Mouse (Mus musculus): Measurements from ENCODE around the gene Ifna11.
A peak's percentile ranks its signal among the peaks of the same experiment; 100 is the strongest.
"Not testable (repeated sequence)": the region's sequence is repeated elsewhere in the genome, so short reads cannot be mapped to it uniquely, and the experiment has no call there.

Ifna11 gene

GRCm38 (mm10) chr4:88805231-88805630, 14.5 kb upstream of the Ifna11 start, which contains the start of gene Gm13288:
TSS of gene Gm13288 (plus strand) at chr4:88805531.
- H3K9me3 ChIP-seq (ENCODE audit: low read length); H3K36me3 ChIP-seq (ENCODE audit: insufficient read depth, low read length); H3K4me3 ChIP-seq (replicated peaks; ENCODE audit: low read length); H3K4me1 ChIP-seq (replicated peaks; ENCODE audit: low read depth, low read length): not testable (repeated sequence)
- H3K27me3 ChIP-seq (ENCODE audit: insufficient read depth, low read length): peaks cover 19% of the 10 kb centered on the region

GRCm38 (mm10) chr4:88805761-88806160, 14.0 kb upstream of the Ifna11 start:
- H3K4me3 ChIP-seq (replicated peaks; ENCODE audit: low read length); H3K9me3 ChIP-seq (ENCODE audit: low read length): not testable (repeated sequence)
- H3K27me3 ChIP-seq (ENCODE audit: insufficient read depth, low read length): peaks cover 24% of the 10 kb centered on the region

GRCm38 (mm10) chr4:88815928-88816327, 3.8 kb upstream of the Ifna11 start, which contains the start of gene Ifna7:
TSS of gene Ifna7 (plus strand) at chr4:88816228.
- H3K4me1 ChIP-seq (replicated peaks; ENCODE audit: low read depth, low read length): no peaks in the 10 kb centered on the region

More at GRCm38 (mm10) chr4:88805761-88806160, 14.0 kb upstream of the Ifna11 start:
- not testable (repeated sequence) for H3K36me3 ChIP-seq (ENCODE audit: insufficient read depth, low read length); H3K4me1 ChIP-seq (replicated peaks; ENCODE audit: low read depth, low read length)

DNA sequence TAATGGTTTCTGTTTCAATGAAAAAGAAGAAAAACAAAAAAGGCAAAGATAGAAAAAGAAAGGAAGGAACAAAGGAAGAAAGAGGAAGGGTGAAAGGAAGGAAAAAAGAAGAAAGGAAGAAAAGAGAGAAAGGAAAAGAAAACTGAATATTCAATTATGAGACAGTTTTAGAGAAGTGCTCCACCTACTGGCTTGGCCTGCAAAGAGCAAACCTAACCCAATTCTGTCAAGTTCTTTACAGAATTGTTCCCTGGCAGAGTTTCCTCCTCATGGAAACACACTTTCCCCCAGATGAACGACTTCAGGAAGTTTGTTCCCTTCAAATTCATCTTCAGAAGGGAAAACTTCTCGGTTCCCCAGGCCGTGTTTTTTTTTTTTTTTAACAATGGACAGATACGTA, 3.2 kb downstream of the Ifna11 start:
- no peaks in the 10 kb centered on the region for H3K27me3 ChIP-seq (ENCODE audit: insufficient read depth, low read length)
- H3K9me3 ChIP-seq (ENCODE audit: low read length): no peaks in the 10 kb centered on the region
- no peaks in the 10 kb centered on the region for H3K36me3 ChIP-seq (ENCODE audit: insufficient read depth, low read length)
- no peak overlapping the region for H3K4me3 ChIP-seq (replicated peaks; ENCODE audit: low read length)
- no peak for TF ChIP-seq POU5F1 (IDR thresholded peaks at IDR 0.05; ENCODE audit: borderline replicate concordance, low read length)
- no peak for TF ChIP-seq NANOG (IDR thresholded peaks at IDR 0.05; ENCODE audit: borderline replicate concordance, low read length)
- peak; percentile 46 for TF ChIP-seq CTCF (conservative IDR thresholded peaks at IDR 0.05; ENCODE audit: low read length)
- H3K4me1 ChIP-seq (replicated peaks; ENCODE audit: low read depth, low read length): no peaks in the 10 kb centered on the region

More at GRCm38 (mm10) chr4:88815928-88816327, 3.8 kb upstream of the Ifna11 start, which contains the start of gene Ifna7:
- TF ChIP-seq POU5F1 (IDR thresholded peaks at IDR 0.05; ENCODE audit: borderline replicate concordance, low read length) (no peak), CTCF (conservative IDR thresholded peaks at IDR 0.05; ENCODE audit: low read length) (no peak), NANOG (IDR thresholded peaks at IDR 0.05; ENCODE audit: borderline replicate concordance, low read length) (no peak)
- H3K9me3 ChIP-seq (ENCODE audit: low read length): no peaks in the 10 kb centered on the region
- no peak within 1 kb of the TSS for H3K4me3 ChIP-seq (replicated peaks; ENCODE audit: low read length)
- no peaks in the 10 kb centered on the region for H3K36me3 ChIP-seq (ENCODE audit: insufficient read depth, low read length)
- H3K27me3 ChIP-seq (ENCODE audit: insufficient read depth, low read length): peaks cover under 1% of the 10 kb centered on the region; the same call in 1 of the 2 replicates

GRCm38 (mm10) chr4:88827116-88827515, 7.4 kb downstream of the Ifna11 start, which contains the start of gene Ifna6:
TSS of gene Ifna6 (plus strand) at chr4:88827416.
- not testable (repeated sequence) for H3K9me3 ChIP-seq (ENCODE audit: low read length); H3K4me3 ChIP-seq (replicated peaks; ENCODE audit: low read length); H3K36me3 ChIP-seq (ENCODE audit: insufficient read depth, low read length); H3K27me3 ChIP-seq (ENCODE audit: insufficient read depth, low read length); H3K4me1 ChIP-seq (replicated peaks; ENCODE audit: low read depth, low read length)

GRCm38 (mm10) chr4:88830523-88830922, 10.8 kb downstream of the Ifna11 start:
- Histone ChIP-seq H3K4me1 (replicated peaks; ENCODE audit: low read depth, low read length) (no peaks in the 10 kb centered on the region), H3K36me3 (ENCODE audit: insufficient read depth, low read length) (no peaks in the 10 kb centered on the region), H3K9me3 (ENCODE audit: low read length) (peaks cover 7% of the 10 kb centered on the region), H3K4me3 (replicated peaks; ENCODE audit: low read length) (no peak overlapping the region), H3K27me3 (ENCODE audit: insufficient read depth, low read length) (no peaks in the 10 kb centered on the region)
- no peak for TF ChIP-seq POU5F1 (IDR thresholded peaks at IDR 0.05; ENCODE audit: borderline replicate concordance, low read length)
- peak; percentile 55 for TF ChIP-seq CTCF (conservative IDR thresholded peaks at IDR 0.05; ENCODE audit: low read length)
- TF ChIP-seq NANOG (IDR thresholded peaks at IDR 0.05; ENCODE audit: borderline replicate concordance, low read length): no peak

DNA sequence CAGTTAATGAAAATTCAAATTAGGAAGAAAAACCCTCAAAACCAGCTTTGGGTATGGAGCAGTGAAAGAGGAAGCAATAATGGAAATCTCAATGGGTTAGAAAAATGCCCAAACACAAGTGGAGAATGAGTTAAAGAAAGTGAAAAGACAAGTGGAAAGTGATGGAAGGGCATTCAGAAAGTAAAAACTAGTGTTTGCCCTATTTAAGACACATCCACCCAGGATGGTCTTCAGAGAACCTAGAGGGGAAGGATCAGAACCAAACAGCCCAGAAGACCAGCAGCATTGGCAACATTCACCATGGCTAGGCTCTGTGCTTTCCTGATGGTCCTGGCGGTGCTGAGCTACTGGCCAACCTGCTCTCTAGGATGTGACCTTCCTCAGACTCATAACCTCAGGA, 15.5 kb downstream of the Ifna11 start, which contains the start of gene Ifna5:
Gene Ifna5 (plus strand): TSS at position 301 of the 400 bp plus-strand sequence.
- not testable (repeated sequence) for H3K27me3 ChIP-seq (ENCODE audit: insufficient read depth, low read length); H3K4me1 ChIP-seq (replicated peaks; ENCODE audit: low read depth, low read length); H3K36me3 ChIP-seq (ENCODE audit: insufficient read depth, low read length); H3K4me3 ChIP-seq (replicated peaks; ENCODE audit: low read length); H3K9me3 ChIP-seq (ENCODE audit: low read length)

- TF ChIP-seq NANOG (IDR thresholded peaks at IDR 0.05; ENCODE audit: borderline replicate concordance, low read length) (no peak), CTCF (conservative IDR thresholded peaks at IDR 0.05; ENCODE audit: low read length) (peak; percentile 60)
- H3K36me3 ChIP-seq (ENCODE audit: insufficient read depth, low read length): no peaks in the 10 kb centered on the region
- H3K9me3 ChIP-seq (ENCODE audit: low read length): no peaks in the 10 kb centered on the region
- H3K4me3 ChIP-seq (replicated peaks; ENCODE audit: low read length): no peak overlapping the region
- H3K4me1 ChIP-seq (replicated peaks; ENCODE audit: low read depth, low read length): no peaks in the 10 kb centered on the region
- H3K27me3 ChIP-seq (ENCODE audit: insufficient read depth, low read length): 0 out of 2 replicates have a peak, but pooled peaks cover 6% of the 10 kb centered on the region
Measured at GRCm38 (mm10) chr4:88838828-88839227, 19.1 kb downstream of the Ifna11 start.

GRCm38 (mm10) chr4:88840058-88840457, 20.3 kb downstream of the Ifna11 start:
- H3K27me3 ChIP-seq (ENCODE audit: insufficient read depth, low read length): 0 out of 2 replicates have a peak, but pooled peaks cover 6% of the 10 kb centered on the region
- H3K9me3 ChIP-seq (ENCODE audit: low read length): no peaks in the 10 kb centered on the region
- H3K4me3 ChIP-seq (replicated peaks; ENCODE audit: low read length): no peak overlapping the region
- TF ChIP-seq POU5F1 (IDR thresholded peaks at IDR 0.05; ENCODE audit: borderline replicate concordance, low read length) (no peak), CTCF (conservative IDR thresholded peaks at IDR 0.05; ENCODE audit: low read length) (no peak), NANOG (IDR thresholded peaks at IDR 0.05; ENCODE audit: borderline replicate concordance, low read length) (no peak)
- H3K4me1 ChIP-seq (replicated peaks; ENCODE audit: low read depth, low read length): no peaks in the 10 kb centered on the region
- H3K36me3 ChIP-seq (ENCODE audit: insufficient read depth, low read length): no peaks in the 10 kb centered on the region
